Mouse (Mus musculus) cortical plate, adult 2 months (tissue): Measurements from ENCODE around the gene Qtrt2.

ENCODE experiments used
- CTCF ChIP-seq: fragments of 200-500 bp; IDR thresholded peaks from 2 replicates; pipeline ENCODE4 v1.5.1; 2011; ENCODE audit warnings: mild to moderate bottlenecking, control low read depth, low read length; ENCODE audit not compliant: insufficient read depth; ENCODE audit errors: extremely low read depth
- POLR2A ChIP-seq: fragments of 200-500 bp; IDR thresholded peaks from 2 replicates; pipeline ENCODE4 v1.6.1; 2011; ENCODE audit warnings: mild to moderate bottlenecking, low read length, control low read depth; ENCODE audit not compliant: insufficient read depth; ENCODE audit errors: extremely low read depth

DNA sequence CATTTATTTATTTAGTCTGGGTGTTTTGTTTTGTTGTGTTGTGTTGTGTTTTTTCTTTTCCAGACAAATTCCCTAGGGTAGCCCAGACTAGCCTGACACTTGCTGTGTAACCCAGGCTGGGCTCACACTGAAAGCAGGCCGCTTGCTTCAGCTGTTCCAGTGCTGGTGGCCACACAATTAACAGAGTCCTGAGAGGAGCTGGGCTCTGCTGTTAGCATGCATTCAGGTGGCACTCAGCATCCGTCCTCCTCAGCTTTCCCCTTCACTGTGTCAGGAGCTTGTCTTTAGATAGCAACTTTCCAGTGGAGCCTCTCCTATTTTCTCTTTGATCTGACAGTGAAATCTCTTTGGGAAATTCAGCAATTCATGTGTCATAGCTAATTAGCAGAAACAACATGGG lies 4.6 kb downstream of the Qtrt2 start:
- TF ChIP-seq POLR2A, result no peak
- TF ChIP-seq CTCF, result no peak
